Mouse (Mus musculus) liver, embryonic 14.5 days (tissue): ENCODE results near the gene Cfap58.

ENCODE experiments used
- CTCF ChIP-seq: IDR thresholded peaks from 2 replicates; pipeline ENCODE4 v1.5.1; 2016; ENCODE audit warnings: antibody characterized with exemption, low read depth, control low read depth
- EP300 ChIP-seq: IDR thresholded peaks from 2 replicates; pipeline ENCODE4 v1.6.1; 2016; ENCODE audit warnings: antibody characterized with exemption, low read depth

- no peak for TF ChIP-seq CTCF
- no peak for TF ChIP-seq EP300
Measured at GRCm38 (mm10) chr19:47989575-47989891, 52.1 kb downstream of the Cfap58 start.
